8 mouse cellular contexts compared by ENCODE assay signal in genomic region chr4:88406887-88407696, GRCm38 (mm10). TPM values are rescaled to one million over a fixed set of nuclear protein-coding genes. Genes with fewer than 3 reads are reported as not detected.
A peak's percentile ranks its signal among the peaks of the same experiment; 100 is the strongest.
DNase-seq lines count a peak whose midpoint lies in the region; ATAC-seq lines count a peak whose summit lies in the region.

No protein-coding gene starts in this region.

- H3K4me1 ChIP-seq in heart, embryonic 15.5 days (replicated peaks): peaks cover 5% of the 10 kb centered on the region
- 0 out of 2 replicates have a peak, but pooled peaks cover 3% of the 10 kb centered on the region for H3K4me1 ChIP-seq in liver, embryonic 11.5 days (replicated peaks; ENCODE audit: control insufficient read depth, insufficient read depth, low read length)

- H3K4me3 ChIP-seq in heart, embryonic 15.5 days: no peak overlapping the region
- H3K4me3 ChIP-seq in liver, embryonic 11.5 days (ENCODE audit: low read depth, low read length): no peak overlapping the region

- H3K4me2 ChIP-seq in heart, embryonic 15.5 days: no peak overlapping the region
- no peak overlapping the region for H3K4me2 ChIP-seq in liver, embryonic 11.5 days

- H3K36me3 ChIP-seq in heart, embryonic 15.5 days: no peaks in the 10 kb centered on the region
- H3K36me3 ChIP-seq in liver, embryonic 11.5 days (ENCODE audit: control insufficient read depth, insufficient read depth, low read length): no peaks in the 10 kb centered on the region

- no peak overlapping the region for H3K9ac ChIP-seq in heart, embryonic 15.5 days
- H3K9ac ChIP-seq in liver, embryonic 11.5 days (ENCODE audit: low read depth, low read length): no peak overlapping the region

- DNase-seq in left cerebral cortex, adult 18-20 months (ENCODE audit: low spot score in 2 of 2): peak; percentile 8 to 12
- DNase-seq in left cerebral cortex, adult 11 months (ENCODE audit: low spot score): no peak
- DNase-seq in cerebellum, postnatal 4 days (ENCODE audit: low spot score in 2 of 2): peak; percentile 35 to 72
- DNase-seq in liver, embryonic 11.5 days (ENCODE audit: low spot score): no peak
- no peak for DNase-seq in spleen, adult 12 weeks (ENCODE audit: low spot score)
- no peak for DNase-seq in thymus, adult 18-20 months

- no peaks in the 10 kb centered on the region for H3K9me3 ChIP-seq in heart, embryonic 15.5 days (replicated peaks)
- H3K9me3 ChIP-seq in liver, embryonic 11.5 days (ENCODE audit: control insufficient read depth, low read length): no peaks in the 10 kb centered on the region

- WGBS in heart, embryonic 15.5 days: 81% methylated on average over 4 of the region's 4 CpGs
- 79% methylated on average over 4 of the region's 4 CpGs for WGBS in liver, embryonic 11.5 days

- H3K27ac ChIP-seq in heart, embryonic 15.5 days: no peak overlapping the region
- 0 out of 2 replicates have a peak overlapping the region, but pooled peaks have one; percentile 23 for H3K27ac ChIP-seq in liver, embryonic 11.5 days (ENCODE audit: low read depth, low read length)

- H3K27me3 ChIP-seq in heart, embryonic 15.5 days: no peaks in the 10 kb centered on the region
- H3K27me3 ChIP-seq in liver, embryonic 11.5 days (replicated peaks; ENCODE audit: control insufficient read depth, insufficient read depth, low read length): no peaks in the 10 kb centered on the region

- ATAC-seq in heart, embryonic 15.5 days (replicated peaks; ENCODE audit: insufficient number of reproducible peaks, insufficient read depth, low FRiP score, low read depth): 0 out of 2 replicates have a peak, but pooled peaks have one; percentile 35
- no peak for ATAC-seq in liver, embryonic 11.5 days (replicated peaks; ENCODE audit: low FRiP score)
- peak; percentile 86 for ATAC-seq in monocyte, adult 5-6 weeks (replicated peaks; ENCODE audit: insufficient number of reproducible peaks, low FRiP score, low TSS enrichment, poor library complexity, severe bottlenecking)

RNA-seq across cellular contexts. Expression of gene Hacd4, which starts 31.6 kb away (rescaled TPM):
- total RNA-seq in left cerebral cortex, adult 18-20 months (2021): 1 to 10 TPM; 1.5 to 2.0 TPM
- polyA plus RNA-seq in heart, embryonic 15.5 days (2015; fragmentation: Nextera tagmentation; extraction: Ambion mirVana): 7.9 and 9.4 TPM in 2 replicates
- polyA plus RNA-seq in liver, embryonic 11.5 days (2014; fragmentation: Nextera tagmentation; extraction: Ambion mirVana): 6.3 and 7.2 TPM in 2 replicates
- total RNA-seq in monocyte, adult 5-6 weeks (2017): 23.0 to 31.7 TPM (median 30.7 TPM) in 3 replicates

Comparison
In these comparisons a context has a peak if more than half of its experiments do, and no peak if none do; other contexts are left out.
1. DNase-seq: peak in left cerebral cortex, adult 18-20 months (2 of 2) and cerebellum, postnatal 4 days (2 of 2); none in left cerebral cortex, adult 11 months (single experiment), liver, embryonic 11.5 days (single experiment), spleen, adult 12 weeks (single experiment) and thymus, adult 18-20 months (0 of 2).